Mouse (Mus musculus) MEL (cell line): ENCODE data around the gene Ap2b1. TPM values are rescaled to one million over a fixed set of nuclear protein-coding genes. Genes with fewer than 3 reads are reported as not detected.

ENCODE experiments used
- DNase-seq: peaks from one replicate; pipeline ENCODE4 v3.0.0; 2011; ENCODE audit warnings: low read depth, low spot score
- H3K27ac ChIP-seq: 2 replicates; pipeline ENCODE4 v1.5.1; 2012; ENCODE audit warnings: low read depth, mild to moderate bottlenecking, control low read depth, low read length, moderate library complexity; ENCODE audit not compliant: control insufficient read depth
- H3K27me3 ChIP-seq, 2 experiments: fragments of 150-350 bp in 1 of 2; sonication (generic) in 1 of 2; 2 replicates each; pipeline ENCODE4 v1.6.1; 2012; ENCODE audit warnings: low read length in 2 of 2, mild to moderate bottlenecking in 2 of 2, improper control_type of control experiment in 1 of 2, moderate library complexity in 1 of 2; ENCODE audit not compliant: insufficient read depth in 2 of 2, control insufficient read depth in 1 of 2
- H3K36me3 ChIP-seq, 2 experiments: 2 replicates each; pipeline ENCODE4 v1.6.1; 2012 to 2014; ENCODE audit warnings: low read length in 2 of 2, improper control_type of control experiment in 1 of 2, inconsistent platforms in 1 of 2, mild to moderate bottlenecking in 1 of 2; ENCODE audit not compliant: insufficient read depth in 2 of 2, control insufficient read depth in 1 of 2
- H3K4me1 ChIP-seq, 2 experiments: fragments of 150-350 bp in 1 of 2; sonication (generic) in 1 of 2; 2 replicates each; pipeline ENCODE4 v1.6.1; 2012; ENCODE audit warnings: low read length in 2 of 2, improper control_type of control experiment in 1 of 2, mild to moderate bottlenecking in 1 of 2; ENCODE audit not compliant: insufficient read depth in 2 of 2, control insufficient read depth in 1 of 2
- H3K4me3 ChIP-seq, 2 experiments: fragments of 150-350 bp in 1 of 2; sonication (generic) in 1 of 2; 2 replicates each; pipeline ENCODE4 v1.5.1; 2012; ENCODE audit warnings: low read depth in 2 of 2, low read length in 2 of 2, mild to moderate bottlenecking in 2 of 2, moderate library complexity in 2 of 2, control low read depth in 1 of 2, improper control_type of control experiment in 1 of 2; ENCODE audit not compliant: control insufficient read depth in 1 of 2, insufficient read depth in 1 of 2
- H3K79me2 ChIP-seq: 2 replicates; pipeline ENCODE4 v1.6.1; 2012; ENCODE audit warnings: mild to moderate bottlenecking, low read length, moderate library complexity; ENCODE audit not compliant: control insufficient read depth, poor library complexity, insufficient read depth
- H3K9ac ChIP-seq: 2 replicates; pipeline ENCODE4 v1.6.1; 2012; ENCODE audit warnings: low read depth, mild to moderate bottlenecking, control low read depth, low read length, moderate library complexity; ENCODE audit not compliant: control insufficient read depth, poor library complexity, severe bottlenecking
- H3K9me3 ChIP-seq: fragments of 150-350 bp; sonication (generic); replicated peaks from 2 replicates; pipeline ENCODE4 v1.6.1; 2012; ENCODE audit warnings: mild to moderate bottlenecking, low read length, improper control_type of control experiment, moderate library complexity; ENCODE audit not compliant: insufficient read depth
- CHD1 ChIP-seq: IDR thresholded peaks from 2 replicates; pipeline ENCODE4 v1.6.1; 2012; ENCODE audit warnings: low read depth, mild to moderate bottlenecking, inconsistent platforms, low read length, improper control_type of control experiment
- CTCF ChIP-seq, 3 experiments: IDR thresholded peaks in 2 of 3; conservative IDR thresholded peaks in 1 of 3; 2 replicates each; pipeline ENCODE4 v1.5.1; 2011 to 2012; ENCODE audit warnings: low read length in 3 of 3, low read depth in 2 of 3, mild to moderate bottlenecking in 2 of 3, improper control_type of control experiment in 1 of 3, inconsistent platforms in 1 of 3, mixed read lengths in 1 of 3, moderate library complexity in 1 of 3; ENCODE audit not compliant: control insufficient read depth in 1 of 3, insufficient read depth in 1 of 3, poor library complexity in 1 of 3, severe bottlenecking in 1 of 3
- E2F4 ChIP-seq: IDR thresholded peaks from 2 replicates; pipeline ENCODE4 v1.6.1; 2011; ENCODE audit warnings: low read depth, low read length, improper control_type of control experiment, borderline replicate concordance
- ELF1 ChIP-seq: IDR thresholded peaks from 2 replicates; pipeline ENCODE4 v1.6.1; 2014; ENCODE audit warnings: low read depth, mild to moderate bottlenecking, inconsistent platforms, low read length, improper control_type of control experiment, moderate library complexity
- EP300 ChIP-seq, 2 experiments: IDR thresholded peaks; 2 replicates each; pipeline ENCODE4 v1.6.1; 2011; ENCODE audit warnings: improper control_type of control experiment in 2 of 2, low read length in 2 of 2, low read depth in 1 of 2, mild to moderate bottlenecking in 1 of 2
- GABPA ChIP-seq: IDR thresholded peaks from 2 replicates; pipeline ENCODE4 v1.6.1; 2012; ENCODE audit warnings: low read depth, mild to moderate bottlenecking, inconsistent platforms, low read length, improper control_type of control experiment, moderate library complexity
- HCFC1 ChIP-seq: IDR thresholded peaks from 2 replicates; pipeline ENCODE4 v1.6.1; 2012; ENCODE audit warnings: low read depth, mild to moderate bottlenecking, inconsistent platforms, low read length, improper control_type of control experiment, moderate library complexity
- JUND ChIP-seq: IDR thresholded peaks from 2 replicates; pipeline ENCODE4 v1.6.1; 2011; ENCODE audit warnings: low read depth, mild to moderate bottlenecking, improper control_type of control experiment, low read length
- MAZ ChIP-seq: IDR thresholded peaks from 2 replicates; pipeline ENCODE4 v1.6.1; 2012; ENCODE audit warnings: low read depth, mild to moderate bottlenecking, inconsistent platforms, low read length, improper control_type of control experiment
- MXI1 ChIP-seq: IDR thresholded peaks from 2 replicates; pipeline ENCODE4 v1.6.1; 2011; ENCODE audit warnings: mild to moderate bottlenecking, low read depth, low read length, improper control_type of control experiment
- MYC ChIP-seq: IDR thresholded peaks from 2 replicates; pipeline ENCODE4 v1.6.1; 2011; ENCODE audit warnings: low read depth, mild to moderate bottlenecking, low read length, improper control_type of control experiment, moderate library complexity
- NELFE ChIP-seq: IDR thresholded peaks from 2 replicates; pipeline ENCODE4 v1.6.1; 2011; ENCODE audit warnings: low read depth, low read length, improper control_type of control experiment
- NRF1 ChIP-seq: IDR thresholded peaks from 2 replicates; pipeline ENCODE4 v1.6.1; 2014; ENCODE audit warnings: low read depth, mild to moderate bottlenecking, inconsistent platforms, low read length, improper control_type of control experiment, moderate library complexity; ENCODE audit not compliant: poor library complexity, insufficient read depth, severe bottlenecking
- POLR2AphosphoS2 ChIP-seq: IDR thresholded peaks from 2 replicates; pipeline ENCODE4 v1.6.1; 2011; ENCODE audit warnings: low read length, improper control_type of control experiment
- SIN3A ChIP-seq: IDR thresholded peaks from 2 replicates; pipeline ENCODE4 v1.6.1; 2012; ENCODE audit warnings: low read length, improper control_type of control experiment, inconsistent platforms
- SMC3 ChIP-seq: IDR thresholded peaks from 2 replicates; pipeline ENCODE4 v1.6.1; 2011; ENCODE audit warnings: low read depth, low read length, improper control_type of control experiment
- TBP ChIP-seq: IDR thresholded peaks from 2 replicates; pipeline ENCODE4 v1.8.0; 2011; ENCODE audit warnings: low read depth, low read length, improper control_type of control experiment
- TCF12 ChIP-seq: IDR thresholded peaks from 2 replicates; pipeline ENCODE4 v1.6.1; 2014; ENCODE audit warnings: low read depth, mild to moderate bottlenecking, inconsistent platforms, low read length, improper control_type of control experiment, moderate library complexity
- UBTF ChIP-seq: IDR thresholded peaks from 2 replicates; pipeline ENCODE4 v1.6.1; 2012; ENCODE audit warnings: low read depth, mild to moderate bottlenecking, inconsistent platforms, low read length, improper control_type of control experiment, moderate library complexity, borderline replicate concordance; ENCODE audit not compliant: insufficient read depth
- USF1 ChIP-seq: IDR thresholded peaks from 2 replicates; pipeline ENCODE4 v1.6.1; 2014; ENCODE audit warnings: low read depth, mild to moderate bottlenecking, inconsistent platforms, low read length, improper control_type of control experiment, moderate library complexity
- USF2 ChIP-seq, 2 experiments: IDR thresholded peaks; 2 replicates each; pipeline ENCODE4 v1.6.1; 2011 to 2012; ENCODE audit warnings: improper control_type of control experiment in 2 of 2, low read length in 2 of 2, borderline replicate concordance in 1 of 2, inconsistent platforms in 1 of 2, low read depth in 1 of 2, mild to moderate bottlenecking in 1 of 2; ENCODE audit not compliant: insufficient read depth in 1 of 2
- ZNF384 ChIP-seq: IDR thresholded peaks from 2 replicates; pipeline ENCODE4 v1.6.1; 2012; ENCODE audit warnings: low read depth, mild to moderate bottlenecking, inconsistent platforms, low read length, improper control_type of control experiment
- polyA plus RNA-seq, 2 experiments: library from polyadenylated mRNA; stranded (reverse) in 1 of 2; unstranded in 1 of 2; fragments of >175 nt in 1 of 2; fragments of >200 nt in 1 of 2; gene quantifications; 2 replicates each; pipeline versions ENCODE4 v1.2.1 to v1.2.4; 2012; ENCODE audit warnings: low replicate concordance in 2 of 2, low read depth in 1 of 2; ENCODE audit not compliant: insufficient read length in 2 of 2, insufficient read depth in 1 of 2, missing spikeins in 1 of 2
- total RNA-seq: library from RNA; depleted of rRNA; stranded (reverse); fragments of 300-350 nt; gene quantifications from 2 replicates; pipeline ENCODE4 v1.2.3, GENCODE M21; 2012

The Ap2b1 gene
- total and polyA plus RNA-seq, 3 experiments = 60.6 to 165 (median 68.9) TPM

DNA sequence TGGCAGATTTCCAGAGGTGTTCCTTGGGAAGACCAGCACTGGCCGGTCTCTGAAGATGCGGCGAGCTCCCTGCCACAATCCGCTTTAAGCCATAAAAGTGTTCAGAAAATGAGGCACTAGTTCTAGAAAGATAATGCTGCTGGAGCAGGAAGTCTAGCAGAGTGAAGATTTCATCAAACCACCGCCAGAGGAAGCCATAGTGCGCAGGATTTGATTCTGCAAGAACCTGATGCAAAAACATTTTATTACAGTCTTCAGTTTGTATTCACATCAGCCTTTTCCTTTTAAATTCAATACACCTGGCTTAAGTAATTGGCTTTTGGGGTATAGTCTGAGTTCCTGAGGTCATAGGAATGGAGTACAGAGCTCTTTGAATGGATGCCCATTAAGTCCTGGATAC is 1.0 kb upstream of the Ap2b1 start (continued):
- TF ChIP-seq JUND = no peak
- peak; percentile 24; the same call in 1 of the 2 replicates for TF ChIP-seq TCF12
- TF ChIP-seq CTCF (IDR thresholded peaks at IDR 0.05 in 2 of 3, conservative IDR thresholded peaks at IDR 0.05 in 1 of 3; ENCODE audit: control insufficient read depth in 1 of 3, insufficient read depth in 1 of 3, low read depth in 2 of 3, low read length in 3 of 3, poor library complexity in 1 of 3, severe bottlenecking in 1 of 3) = peak in 2 of 3 experiments; percentile 24 to 41; a peak in 3 of 6 replicates
- TF ChIP-seq HCFC1 = peak; percentile 67
- TF ChIP-seq USF2 (IDR thresholded peaks at IDR 0.05; ENCODE audit: borderline replicate concordance in 1 of 2, insufficient read depth in 1 of 2, low read depth in 1 of 2, low read length in 2 of 2) = no peak
- peak; percentile 24 to 35; a peak in 2 of 4 replicates for TF ChIP-seq EP300 (IDR thresholded peaks at IDR 0.05; ENCODE audit: low read depth in 1 of 2, low read length in 2 of 2)

DNA sequence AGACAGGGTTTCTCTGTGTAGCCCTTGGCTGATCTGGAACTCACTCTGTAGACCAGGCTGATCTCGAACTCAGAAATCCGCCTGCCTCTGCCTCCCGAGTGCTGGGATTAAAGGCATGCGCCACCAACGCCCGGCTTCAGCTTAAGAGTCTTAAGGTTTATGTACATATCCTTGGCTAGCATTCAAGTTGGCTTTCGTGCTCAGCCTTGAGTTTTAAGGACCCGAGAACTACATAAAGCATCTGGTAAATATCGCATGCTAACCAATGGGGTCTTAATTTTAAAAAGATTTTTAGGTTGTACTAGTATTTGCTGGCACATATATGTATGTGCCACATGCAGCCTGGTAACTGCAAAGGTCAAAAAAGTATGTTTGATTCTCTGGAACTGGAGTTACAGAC is 900 bp downstream of the Ap2b1 start:
- Histone ChIP-seq H3K79me2 (peaks cover 34% of the 10 kb centered on the region), H3K9me3 (no peaks in the 10 kb centered on the region)
- peak; percentile 54; the same call in 1 of the 2 replicates for TF ChIP-seq TBP
- no peak for TF ChIP-seq GABPA
- TF ChIP-seq, all 39 proteins: peak for 1
- H3K27ac ChIP-seq = no peak overlapping the region
- peaks cover 8 to 20% of the 10 kb centered on the region in 2 experiments for H3K4me1 ChIP-seq
- H3K36me3 ChIP-seq = peaks cover 8 to 54% of the 10 kb centered on the region in 2 experiments
- no peak overlapping the region; the same call in 1 of the 2 replicates for H3K9ac ChIP-seq
- no peak overlapping the region for H3K4me3 ChIP-seq
- no peaks in the 10 kb centered on the region for H3K27me3 ChIP-seq
- no peak for DNase-seq

DNA sequence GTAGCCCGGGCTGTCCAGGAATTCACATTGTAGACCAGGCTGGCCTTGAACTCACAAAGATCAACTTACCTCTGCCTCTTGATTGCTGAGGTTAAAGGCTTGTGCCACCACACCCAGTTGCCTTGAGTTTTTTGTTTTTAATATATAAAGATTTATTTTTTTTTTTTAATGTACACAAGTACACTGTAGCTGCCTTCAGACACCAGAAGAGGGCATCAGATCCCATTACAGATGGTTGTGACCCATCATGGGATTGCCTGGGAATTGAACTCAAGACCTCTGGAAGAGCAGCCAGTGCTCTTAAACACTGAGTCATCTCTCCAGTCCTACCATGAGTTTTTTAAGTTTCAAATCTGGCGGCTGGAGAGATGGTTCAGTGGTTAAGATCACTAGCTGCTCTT is 2.6 kb downstream of the Ap2b1 start:
- peaks cover 43% of the 10 kb centered on the region for H3K79me2 ChIP-seq
- peak overlapping the region in 1 of 2 experiments; percentile 99; a peak in 2 of 4 replicates for H3K4me3 ChIP-seq
- H3K27ac ChIP-seq = no peak overlapping the region; the same call in 1 of the 2 replicates
- H3K27me3 ChIP-seq = no peaks in the 10 kb centered on the region
- peak; percentile 71 for DNase-seq
- H3K36me3 ChIP-seq = peaks cover 0 to 42% of the 10 kb centered on the region in 2 experiments; a peak in 2 of 4 replicates
- peak overlapping the region; percentile 74; the same call in 1 of the 2 replicates for H3K9ac ChIP-seq
- H3K9me3 ChIP-seq = no peaks in the 10 kb centered on the region
- H3K4me1 ChIP-seq = peaks cover 8 to 22% of the 10 kb centered on the region in 2 experiments
- no peak for TF ChIP-seq ELF1
- 0 out of 2 replicates have a peak, but pooled peaks have one; percentile 35 for TF ChIP-seq HCFC1
- TF ChIP-seq E2F4 = no peak
- no peak for TF ChIP-seq MXI1
- TF ChIP-seq ZNF384 = peak; percentile 86
- no peak for TF ChIP-seq CHD1
- TF ChIP-seq EP300 (IDR thresholded peaks at IDR 0.05; ENCODE audit: low read depth in 1 of 2, low read length in 2 of 2) = no peak
- peak; percentile 55; the same call in 1 of the 2 replicates for TF ChIP-seq TBP
- TF ChIP-seq MAZ = no peak
- TF ChIP-seq USF2 (IDR thresholded peaks at IDR 0.05; ENCODE audit: borderline replicate concordance in 1 of 2, insufficient read depth in 1 of 2, low read depth in 1 of 2, low read length in 2 of 2) = no peak
- peak; percentile 30; the same call in 1 of the 2 replicates for TF ChIP-seq SMC3
- no peak for TF ChIP-seq NELFE
- no peak for TF ChIP-seq USF1
- TF ChIP-seq SIN3A = peak; percentile 49; the same call in 1 of the 2 replicates
- TF ChIP-seq UBTF = no peak
- peak; percentile 14 to 44 (median 25); a peak in 3 of 6 replicates for TF ChIP-seq CTCF (IDR thresholded peaks at IDR 0.05 in 2 of 3, conservative IDR thresholded peaks at IDR 0.05 in 1 of 3; ENCODE audit: control insufficient read depth in 1 of 3, insufficient read depth in 1 of 3, low read depth in 2 of 3, low read length in 3 of 3, poor library complexity in 1 of 3, severe bottlenecking in 1 of 3)
- no peak for TF ChIP-seq POLR2AphosphoS2
- no peak for TF ChIP-seq GABPA
- no peak for TF ChIP-seq NRF1
- TF ChIP-seq TCF12 = no peak
- TF ChIP-seq MYC = no peak
